Mouse (Mus musculus) heart, embryonic 15.5 days (tissue): ENCODE results near the gene Tmx2. TPM values are rescaled to one million over a fixed set of nuclear protein-coding genes. Genes with fewer than 3 reads are reported as not detected.

Experiments
- ATAC-seq: fragments of 200-750 bp; cut with Nextera tagmentation; replicated peaks from 2 replicates; pipeline ENCODE4 v1.8.0; 2017; ENCODE audit warnings: low read depth, moderate TSS enrichment; ENCODE audit not compliant: insufficient number of reproducible peaks, insufficient read depth, low FRiP score
- H3K27ac ChIP-seq: fragments of 300-500 bp; sonication (generic); 2 replicates; pipeline ENCODE4 v1.5.1; 2015; ENCODE audit warnings: mild to moderate bottlenecking, inconsistent platforms
- H3K27me3 ChIP-seq: fragments of 300-500 bp; sonication (generic); 2 replicates; pipeline ENCODE4 v1.6.1; 2015; ENCODE audit warnings: inconsistent platforms
- H3K36me3 ChIP-seq: fragments of 300-500 bp; sonication (generic); 2 replicates; pipeline ENCODE4 v1.6.1; 2015; ENCODE audit warnings: mild to moderate bottlenecking, inconsistent platforms
- H3K4me1 ChIP-seq: fragments of 300-500 bp; sonication (generic); replicated peaks from 2 replicates; pipeline ENCODE4 v1.6.1; 2015; ENCODE audit warnings: inconsistent platforms
- H3K4me2 ChIP-seq: fragments of 300-500 bp; sonication (generic); 2 replicates; pipeline ENCODE4 v1.6.1; 2015; ENCODE audit warnings: inconsistent platforms, mild to moderate bottlenecking, moderate library complexity
- H3K4me3 ChIP-seq: fragments of 300-500 bp; sonication (generic); 2 replicates; pipeline ENCODE4 v1.5.1; 2015; ENCODE audit warnings: mild to moderate bottlenecking, inconsistent platforms
- H3K9ac ChIP-seq: fragments of 300-500 bp; sonication (generic); 2 replicates; pipeline ENCODE4 v1.6.1; 2015; ENCODE audit warnings: mild to moderate bottlenecking, inconsistent platforms
- H3K9me3 ChIP-seq: fragments of 300-500 bp; sonication (generic); replicated peaks from 2 replicates; pipeline ENCODE4 v1.6.1; 2016; ENCODE audit warnings: inconsistent platforms
- WGBS: fragments of 180-500 bp; shearing (Covaris S2); methylation state at CpG from one replicate; pipeline ENCODE4 v1.1.7; 2015; ENCODE audit warnings: mixed read lengths; 5-methylcytosine and 5-hydroxymethylcytosine counted together
- polyA plus RNA-seq: library from polyadenylated mRNA; unstranded; fragments of >200 nt; fragmentation: Nextera tagmentation; extraction: Ambion mirVana; gene quantifications from 2 replicates; pipeline ENCODE4 v1.2.1, GENCODE M21; 2015

The Tmx2 gene
- polyA plus RNA-seq, 1 experiment from 2014 or later: 158 TPM

GRCm38 (mm10) chr2:84715562-84716361 lies 36.8 kb upstream of the Tmx2 start:
- peak; percentile 91 for ATAC-seq
- no peaks in the 10 kb centered on the region for H3K9me3 ChIP-seq
- H3K27ac ChIP-seq: peak overlapping the region; percentile 98
- under 1% methylated on average over 33 of the region's 33 CpGs for WGBS
- H3K27me3 ChIP-seq: no peaks in the 10 kb centered on the region
- H3K4me1 ChIP-seq: peaks cover 20% of the 10 kb centered on the region
- peaks cover 5% of the 10 kb centered on the region; the same call in 1 of the 2 replicates for H3K36me3 ChIP-seq
- H3K9ac ChIP-seq: peak overlapping the region; percentile 71
- H3K4me2 ChIP-seq: peak overlapping the region; percentile 79
- H3K4me3 ChIP-seq: peak overlapping the region; percentile 98

DNA sequence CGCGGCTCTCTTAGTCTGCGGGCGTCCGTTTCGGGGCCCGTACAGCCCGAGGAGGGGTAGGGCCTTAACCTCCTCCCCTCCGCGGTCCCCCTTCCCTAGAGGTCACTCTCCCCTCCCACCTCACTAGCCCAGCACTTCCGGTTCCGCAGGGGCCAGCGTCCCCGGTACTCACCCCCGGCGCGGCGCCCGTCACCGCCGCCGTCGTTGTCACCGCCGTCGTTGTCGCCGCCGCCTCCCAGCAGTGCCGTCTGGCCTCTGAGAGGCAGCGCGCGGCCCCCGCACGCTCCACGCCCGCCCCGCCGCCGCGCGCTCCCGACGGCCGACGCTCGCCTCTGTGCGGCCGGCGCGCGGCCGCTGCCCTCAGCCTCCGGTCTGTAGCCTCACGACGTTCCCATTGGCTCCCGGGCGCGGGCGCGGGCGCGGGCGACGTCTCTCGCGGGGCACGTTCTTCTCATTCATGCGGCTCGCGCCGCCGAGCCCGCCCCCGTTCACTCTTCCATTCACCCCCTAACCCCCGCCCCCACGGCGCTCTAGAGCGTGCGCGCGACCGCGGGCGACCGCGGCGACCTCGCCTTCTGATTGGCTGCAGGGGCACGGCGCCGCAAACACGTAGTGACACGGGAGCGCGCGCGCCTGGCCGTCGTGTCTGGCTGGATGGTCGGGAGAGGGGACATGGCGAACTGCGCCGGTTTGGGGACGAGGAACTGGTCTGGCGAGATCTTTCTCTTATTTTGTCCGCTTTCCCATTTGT lies 36.0 kb upstream of the Tmx2 start, which contains the start of gene Zdhhc5:
Zdhhc5 (minus strand) TSS at position 370 of the 751 bp plus-strand sequence.
- Histone ChIP-seq H3K4me1 (peaks cover 20% of the 10 kb centered on the region), H3K36me3 (peaks cover 13% of the 10 kb centered on the region; the same call in 1 of the 2 replicates), H3K9me3 (no peaks in the 10 kb centered on the region), H3K4me3 (peak within 1 kb of the TSS; percentile 98), H3K4me2 (peak within 1 kb of the TSS; percentile 79), H3K9ac (peak within 1 kb of the TSS; percentile 99), H3K27ac (peak within 1 kb of the TSS; percentile 98), H3K27me3 (no peaks in the 10 kb centered on the region)
- peak; percentile 92 for ATAC-seq
- under 1% methylated on average over 89 of the region's 107 CpGs for WGBS

DNA sequence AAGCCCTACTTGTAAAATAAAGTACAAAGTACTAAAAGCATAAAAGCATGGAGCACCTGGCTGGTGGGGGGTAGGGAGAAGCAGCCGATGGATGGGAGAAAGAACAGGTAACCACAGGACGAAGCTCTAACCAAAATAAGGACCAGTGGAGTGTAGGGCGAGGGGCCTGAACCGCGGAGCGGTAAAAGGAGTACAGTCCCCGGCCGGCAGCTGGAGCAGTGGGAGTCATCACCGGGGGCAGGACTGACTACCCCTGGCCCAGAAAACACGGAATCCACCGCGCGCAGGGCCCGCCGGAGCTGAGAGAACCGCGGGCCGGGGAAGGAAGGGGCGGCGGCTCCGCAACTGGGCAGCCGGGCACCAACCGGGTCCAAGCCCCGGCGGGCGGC lies 35.5 kb upstream of the Tmx2 start:
- H3K4me2 ChIP-seq: peak overlapping the region; percentile 79
- H3K9me3 ChIP-seq: no peaks in the 10 kb centered on the region
- H3K36me3 ChIP-seq: peaks cover 17% of the 10 kb centered on the region; the same call in 1 of the 2 replicates
- H3K27me3 ChIP-seq: no peaks in the 10 kb centered on the region
- peaks cover 20% of the 10 kb centered on the region for H3K4me1 ChIP-seq
- peak overlapping the region; percentile 98 for H3K4me3 ChIP-seq
- ATAC-seq: peak; percentile 8
- peak overlapping the region; percentile 99 for H3K9ac ChIP-seq
- 1% methylated on average over 19 of the region's 26 CpGs for WGBS
- H3K27ac ChIP-seq: peak overlapping the region; percentile 98

DNA sequence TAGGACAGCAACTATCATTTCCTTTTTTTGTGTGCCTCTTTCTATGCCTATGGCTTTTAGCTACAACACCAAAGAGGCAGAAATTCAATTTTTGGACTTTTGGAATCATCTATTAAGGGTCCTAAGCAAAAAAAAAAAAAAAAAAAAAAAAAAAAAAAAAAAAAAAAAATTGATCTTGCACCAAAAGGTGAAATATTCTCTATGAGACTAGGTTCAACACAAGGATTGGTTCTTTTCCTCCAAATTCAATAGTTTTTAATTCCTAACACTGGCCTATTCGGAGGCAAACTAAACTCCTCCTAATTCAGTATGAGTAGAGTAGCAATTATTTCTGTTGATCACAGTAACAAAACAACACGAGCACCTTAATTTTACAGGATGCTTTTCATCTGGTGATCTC lies 33.0 kb upstream of the Tmx2 start:
- no peak for ATAC-seq
- 90% methylated on average over 2 of the region's 2 CpGs for WGBS
- Histone ChIP-seq H3K27me3 (no peaks in the 10 kb centered on the region), H3K4me3 (no peak overlapping the region), H3K4me2 (no peak overlapping the region), H3K4me1 (peaks cover 17% of the 10 kb centered on the region), H3K9me3 (no peaks in the 10 kb centered on the region), H3K27ac (no peak overlapping the region), H3K9ac (no peak overlapping the region), H3K36me3 (peaks cover 24% of the 10 kb centered on the region; the same call in 1 of the 2 replicates)

GRCm38 (mm10) chr2:84707523-84707922 lies 28.6 kb upstream of the Tmx2 start:
- no peak overlapping the region for H3K27ac ChIP-seq
- H3K4me3 ChIP-seq: no peak overlapping the region
- H3K36me3 ChIP-seq: peaks cover 34% of the 10 kb centered on the region
- 79% methylated on average over 1 of the region's 1 CpGs for WGBS
- no peak overlapping the region for H3K9ac ChIP-seq
- H3K4me2 ChIP-seq: no peak overlapping the region
- no peaks in the 10 kb centered on the region for H3K27me3 ChIP-seq
- H3K9me3 ChIP-seq: no peaks in the 10 kb centered on the region
- ATAC-seq: no peak
- peaks cover 2% of the 10 kb centered on the region; the same call in 1 of the 2 replicates for H3K4me1 ChIP-seq

GRCm38 (mm10) chr2:84705295-84705694 lies 26.4 kb upstream of the Tmx2 start:
- H3K27ac ChIP-seq: no peak overlapping the region
- H3K27me3 ChIP-seq: no peaks in the 10 kb centered on the region
- H3K4me3 ChIP-seq: no peak overlapping the region
- no peak for ATAC-seq
- H3K36me3 ChIP-seq: peaks cover 33% of the 10 kb centered on the region
- 0 out of 2 replicates have a peak, but pooled peaks cover 2% of the 10 kb centered on the region for H3K4me1 ChIP-seq
- WGBS: 94% methylated on average over 1 of the region's 1 CpGs
- H3K9ac ChIP-seq: no peak overlapping the region
- no peak overlapping the region for H3K4me2 ChIP-seq
- no peaks in the 10 kb centered on the region for H3K9me3 ChIP-seq

- Histone ChIP-seq H3K36me3 (peaks cover 25% of the 10 kb centered on the region), H3K27me3 (no peaks in the 10 kb centered on the region), H3K27ac (0 out of 2 replicates have a peak overlapping the region, but pooled peaks have one; percentile 20), H3K4me2 (no peak overlapping the region), H3K9ac (no peak overlapping the region), H3K4me1 (0 out of 2 replicates have a peak, but pooled peaks cover 2% of the 10 kb centered on the region), H3K4me3 (no peak overlapping the region), H3K9me3 (no peaks in the 10 kb centered on the region)
- WGBS: 64% methylated on average over 5 of the region's 5 CpGs
- ATAC-seq: no peak
Measured at GRCm38 (mm10) chr2:84704329-84704728, 25.4 kb upstream of the Tmx2 start.

DNA sequence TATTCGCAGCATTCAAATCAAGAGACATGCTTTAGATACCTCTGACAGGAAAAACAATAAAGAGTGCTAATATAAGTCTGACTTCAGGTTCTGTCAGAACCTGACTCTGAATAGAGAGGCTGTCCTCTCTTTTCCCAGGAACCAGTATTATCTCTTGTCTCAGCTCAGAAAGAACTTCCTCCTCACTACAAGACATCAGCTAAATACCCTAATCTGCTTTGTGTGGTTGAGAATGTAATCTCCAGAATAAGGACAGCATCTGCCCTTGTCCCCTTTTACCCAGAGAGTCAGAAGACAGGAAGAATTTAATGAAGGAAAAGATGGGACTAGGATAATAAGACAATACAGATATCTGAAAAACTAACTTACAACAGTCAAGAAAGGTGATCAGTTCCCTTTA lies 24.6 kb upstream of the Tmx2 start:
- 0 out of 2 replicates have a peak, but pooled peaks cover 2% of the 10 kb centered on the region for H3K4me1 ChIP-seq
- H3K9me3 ChIP-seq: no peaks in the 10 kb centered on the region
- no peak overlapping the region for H3K27ac ChIP-seq
- peaks cover 25% of the 10 kb centered on the region for H3K36me3 ChIP-seq
- H3K4me2 ChIP-seq: no peak overlapping the region
- H3K27me3 ChIP-seq: no peaks in the 10 kb centered on the region
- WGBS: 85% methylated on average over 1 of the region's 1 CpGs
- no peak overlapping the region for H3K4me3 ChIP-seq
- ATAC-seq: no peak
- no peak overlapping the region for H3K9ac ChIP-seq

- Histone ChIP-seq H3K27me3 (no peaks in the 10 kb centered on the region), H3K36me3 (peaks cover 62% of the 10 kb centered on the region), H3K9me3 (no peaks in the 10 kb centered on the region), H3K4me2 (no peak overlapping the region), H3K9ac (no peak overlapping the region), H3K4me1 (no peaks in the 10 kb centered on the region), H3K27ac (no peak overlapping the region), H3K4me3 (no peak overlapping the region)
- 83% methylated on average over 5 of the region's 5 CpGs for WGBS
- no peak for ATAC-seq
Measured at GRCm38 (mm10) chr2:84695007-84695695, 16.2 kb upstream of the Tmx2 start.

- ATAC-seq: no peak
- no peak overlapping the region for H3K27ac ChIP-seq
- H3K4me2 ChIP-seq: no peak overlapping the region
- no peaks in the 10 kb centered on the region for H3K27me3 ChIP-seq
- peaks cover 89% of the 10 kb centered on the region for H3K36me3 ChIP-seq
- no peaks in the 10 kb centered on the region for H3K4me1 ChIP-seq
- H3K4me3 ChIP-seq: no peak overlapping the region
- WGBS: 89% methylated on average over 12 of the region's 12 CpGs
- H3K9me3 ChIP-seq: no peaks in the 10 kb centered on the region
- no peak overlapping the region for H3K9ac ChIP-seq
Measured at GRCm38 (mm10) chr2:84690050-84690449, 11.1 kb upstream of the Tmx2 start.
